Mouse (Mus musculus) neutrophil, adult 59 days (primary cell): ENCODE results near the gene Gm2163. TPM values are rescaled to one million over a fixed set of nuclear protein-coding genes. Genes with fewer than 3 reads are reported as not detected.

Experiments
- total RNA-seq, 2 experiments: library from RNA; stranded (reverse); gene quantifications; 1 replicate in 1 of 2; 2 replicates in 1 of 2; pipeline ENCODE4 v1.2.4; 2023

Gene Gm2163
- under 1 TPM in 1 of 2 experiments, not detected in 1; 0.16 TPM for total RNA-seq

GRCm38 (mm10) chr4:42466452-42466851 lies at the start of gene Gm2163:
Gene Gm2163 (plus strand): TSS chr4:42466752.

DNA sequence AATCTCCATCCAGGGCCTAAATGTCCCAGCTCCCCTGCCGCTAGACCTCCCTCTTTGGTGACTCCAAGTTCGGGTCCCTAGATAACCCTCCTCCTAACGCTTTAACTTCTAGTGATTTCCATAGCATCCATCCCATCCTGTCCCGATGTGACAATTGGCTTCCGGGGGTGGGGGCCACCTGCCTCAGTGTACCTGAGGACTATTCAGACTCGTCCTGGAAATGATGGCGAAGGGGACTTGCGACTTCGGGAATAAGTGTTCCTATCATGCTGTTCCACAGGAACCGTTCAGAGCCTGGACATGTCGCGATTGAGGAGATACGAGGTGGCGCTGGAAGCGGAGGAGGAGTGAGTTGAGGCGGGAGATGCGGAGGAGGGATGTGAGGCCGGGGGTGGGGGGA lies 27.5 kb upstream of the Gm2163 start, which contains the start of gene Gm21586:
TSS of gene Gm21586 (plus strand) at position 301 of the 400 bp plus-strand sequence.

GRCm38 (mm10) chr4:42528075-42528474 lies 61.5 kb downstream of the Gm2163 start, which contains the start of gene Fam205a2:
Gene Fam205a2 (minus strand): TSS chr4:42528175.

GRCm38 (mm10) chr4:42611895-42612294 lies 145.3 kb downstream of the Gm2163 start, which contains the start of gene Gm10591:
Gene Gm10591 (plus strand): TSS chr4:42612195.

DNA sequence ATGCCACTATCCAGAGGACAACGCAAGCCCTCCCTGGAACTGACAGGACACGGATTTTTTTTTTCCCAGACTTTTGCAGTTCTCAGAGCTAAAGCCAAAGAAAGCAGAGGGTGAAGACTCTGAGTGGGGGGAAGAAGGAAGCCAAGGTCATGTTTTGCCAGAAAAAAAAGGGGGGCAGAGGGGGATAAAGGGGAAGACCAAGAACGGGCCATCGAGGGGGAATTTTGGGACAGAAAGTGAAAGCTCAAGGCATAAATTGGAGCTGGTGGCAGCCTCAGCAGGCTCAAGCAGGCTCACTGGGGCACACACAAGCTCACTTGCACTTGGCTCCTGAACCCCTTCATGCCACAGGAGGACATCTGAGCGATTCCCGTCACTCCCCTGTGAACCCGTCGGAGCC lies 162.9 kb downstream of the Gm2163 start, which contains the start of gene Gm2564:
TSS of gene Gm2564 (plus strand) at position 301 of the 400 bp plus-strand sequence.

Other genes with a start within 250 kb of the Gm2163 start
- not detected for gene Gm10600, start 226.1 kb upstream of the Gm2163 start, total RNA-seq
- not detected for gene Ccl21b, start 211.0 kb upstream of the Gm2163 start, total RNA-seq
- gene Gm21953, start 172.5 kb upstream of the Gm2163 start, total RNA-seq = not detected
- under 1 TPM; 0.09 to 0.16 TPM for gene Fam205a3, start 148.4 kb upstream of the Gm2163 start, total RNA-seq
- not detected for gene Gm21586, start 27.4 kb upstream of the Gm2163 start, total RNA-seq
- gene Fam205a2, start 61.4 kb downstream of the Gm2163 start, total RNA-seq = under 1 TPM; 0.09 to 0.16 TPM
- gene Gm10591, start 145.4 kb downstream of the Gm2163 start, total RNA-seq = not detected
- gene Gm2564, start 163.0 kb downstream of the Gm2163 start, total RNA-seq = not detected
- gene Ccl27b, start 188.5 kb downstream of the Gm2163 start, total RNA-seq = not detected
- not detected for gene Il11ra2, start 195.1 kb downstream of the Gm2163 start, total RNA-seq